Mouse (Mus musculus) small intestine, adult 2 months (tissue): ENCODE results near the gene Stim2.

ENCODE experiments used
- CTCF ChIP-seq: fragments of 200-500 bp; IDR thresholded peaks from 2 replicates; pipeline ENCODE4 v1.5.1; 2012; ENCODE audit warnings: low read depth, mild to moderate bottlenecking, control low read depth, inconsistent platforms, low read length, moderate library complexity, mixed read lengths; ENCODE audit not compliant: insufficient replicate concordance, insufficient read length; ENCODE audit errors: extremely low read depth
- POLR2A ChIP-seq: fragments of 200-500 bp; IDR thresholded peaks from 2 replicates; pipeline ENCODE4 v1.6.1; 2012; ENCODE audit warnings: low read depth, mild to moderate bottlenecking, control low read depth, inconsistent platforms, low read length, moderate library complexity

DNA sequence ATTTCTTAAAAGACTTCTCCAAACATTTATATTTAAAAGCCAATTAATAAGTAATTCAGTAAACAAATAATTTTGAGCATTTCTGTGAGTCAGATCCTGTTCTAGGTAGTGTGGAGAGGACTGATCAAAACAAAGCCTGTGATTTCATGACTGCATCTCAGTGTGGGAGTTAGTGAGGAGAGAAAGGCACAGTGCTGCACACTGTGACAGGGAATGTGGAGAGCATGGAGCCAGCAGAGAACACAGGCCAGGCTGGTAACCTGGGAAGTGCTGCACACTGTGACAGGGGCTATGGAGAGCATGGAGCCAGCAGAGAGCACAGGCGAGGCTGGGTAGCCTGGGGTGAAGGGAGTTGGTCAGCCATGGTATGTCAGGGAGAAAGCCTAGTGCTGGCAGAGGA is 48.1 kb downstream of the Stim2 start:
- TF ChIP-seq CTCF (no peak), POLR2A (no peak)
